Mouse (Mus musculus) ES-E14 (cell line): Measurements from ENCODE around the gene Cdh8. TPM values are rescaled to one million over a fixed set of nuclear protein-coding genes. Genes with fewer than 3 reads are reported as not detected.
A peak's percentile ranks its signal among the peaks of the same experiment; 100 is the strongest.

Experiments
- DNase-seq: peaks from one replicate; pipeline ENCODE4 v3.0.0-alpha.2; 2013; ENCODE audit warnings: low read depth, low spot score
- H3K27ac ChIP-seq: 2 replicates; pipeline ENCODE4 v1.5.1; 2012; ENCODE audit warnings: low read depth, mild to moderate bottlenecking, low read length, moderate library complexity, mixed read lengths; ENCODE audit not compliant: poor library complexity, insufficient read depth, severe bottlenecking
- H3K36me3 ChIP-seq: 2 replicates; pipeline ENCODE4 v1.6.1; 2012; ENCODE audit warnings: mild to moderate bottlenecking, low read length, moderate library complexity, mixed read lengths; ENCODE audit not compliant: control insufficient read depth, poor library complexity, insufficient read depth, severe bottlenecking
- H3K4me1 ChIP-seq, 2 experiments: fragments of 150-350 bp in 1 of 2; sonication (generic) in 1 of 2; 2 replicates each; pipeline ENCODE4 v1.6.1; 2012; ENCODE audit warnings: low read length in 2 of 2, mild to moderate bottlenecking in 1 of 2, mixed read lengths in 1 of 2; ENCODE audit not compliant: control insufficient read depth in 2 of 2, insufficient read depth in 2 of 2, poor library complexity in 1 of 2
- H3K4me3 ChIP-seq, 2 experiments: fragments of 150-350 bp in 1 of 2; sonication (generic) in 1 of 2; 2 replicates each; pipeline ENCODE4 v1.5.1; 2012; ENCODE audit warnings: low read length in 2 of 2, low read depth in 1 of 2, mild to moderate bottlenecking in 1 of 2, mixed read lengths in 1 of 2; ENCODE audit not compliant: insufficient read depth in 1 of 2, poor library complexity in 1 of 2, severe bottlenecking in 1 of 2
- H3K9ac ChIP-seq: 2 replicates; pipeline ENCODE4 v1.6.1; 2012; ENCODE audit warnings: low read depth, mild to moderate bottlenecking, low read length, mixed read lengths; ENCODE audit not compliant: poor library complexity, insufficient read depth, severe bottlenecking
- H3K9me3 ChIP-seq: fragments of 150-350 bp; sonication (generic); 2 replicates; pipeline ENCODE4 v1.6.1; 2012; ENCODE audit warnings: low read depth, mild to moderate bottlenecking, low read length; ENCODE audit not compliant: control insufficient read depth, insufficient read depth
- CHD2 ChIP-seq: IDR thresholded peaks from 2 replicates; pipeline ENCODE4 v1.6.1; 2014; ENCODE audit warnings: mild to moderate bottlenecking, low read depth, low read length, inconsistent platforms
- HCFC1 ChIP-seq: IDR thresholded peaks from 2 replicates; pipeline ENCODE4 v1.6.1; 2012; ENCODE audit warnings: low read length, inconsistent platforms, borderline replicate concordance; ENCODE audit not compliant: insufficient read depth
- MAFK ChIP-seq: IDR thresholded peaks from 2 replicates; pipeline ENCODE4 v1.6.1; 2014; ENCODE audit warnings: mild to moderate bottlenecking, low read depth, low read length, inconsistent platforms; ENCODE audit not compliant: insufficient read depth
- ZC3H11A ChIP-seq: IDR thresholded peaks from 2 replicates; pipeline ENCODE4 v1.6.1; 2012; ENCODE audit warnings: low read depth, mild to moderate bottlenecking, inconsistent platforms, low read length, borderline replicate concordance
- ZNF384 ChIP-seq: IDR thresholded peaks from 2 replicates; pipeline ENCODE4 v1.6.1; 2012; ENCODE audit warnings: low read depth, low read length, inconsistent platforms
- in situ Hi-C, 2 experiments: fragments of 600-800 bp; cut with MboI; formaldehyde crosslinking; loops; one replicate each; pipeline ENCODE4 v1.15.1; 2025; ENCODE audit warnings: low sequenced_read_pairs in 2 of 2, inconsistent platforms in 1 of 2; ENCODE audit not compliant: unreplicated experiment in 2 of 2
- total RNA-seq: library from RNA; depleted of rRNA; stranded (reverse); fragments of 300-350 nt; gene quantifications from 2 replicates; pipeline ENCODE4 v1.2.3, GENCODE M21; 2012

Cdh8 gene
- total RNA-seq, 1 experiment: 0.13 TPM

- Histone ChIP-seq H3K9me3 (no peaks in the 10 kb centered on the region), H3K9ac (no peak overlapping the region), H3K36me3 (no peaks in the 10 kb centered on the region), H3K4me3 (no peak overlapping the region), H3K4me1 (peaks cover 0 to 2% of the 10 kb centered on the region in 2 experiments; a peak in 1 of 4 replicates), H3K27ac (no peak overlapping the region)
- TF ChIP-seq HCFC1 (no peak), MAFK (0 out of 2 replicates have a peak, but pooled peaks have one; percentile 4)
- in situ Hi-C loops: no loop called here
- DNase-seq: no peak
Measured at GRCm38 (mm10) chr8:99393908-99394307, 22.4 kb downstream of the Cdh8 start.

- H3K36me3 ChIP-seq: no peaks in the 10 kb centered on the region
- H3K9ac ChIP-seq: no peak overlapping the region
- DNase-seq: no peak
- no peaks in the 10 kb centered on the region for H3K9me3 ChIP-seq
- no peak overlapping the region for H3K27ac ChIP-seq
- no peaks in the 10 kb centered on the region for H3K4me1 ChIP-seq
- in situ Hi-C loops: no loop called here
- H3K4me3 ChIP-seq: no peak overlapping the region
- no peak for TF ChIP-seq ZC3H11A
- no peak for TF ChIP-seq ZNF384
- TF ChIP-seq HCFC1: no peak
- TF ChIP-seq MAFK: no peak
- no peak for TF ChIP-seq CHD2
Measured at GRCm38 (mm10) chr8:99370104-99370503, 46.2 kb downstream of the Cdh8 start.

- Histone ChIP-seq H3K36me3 (no peaks in the 10 kb centered on the region), H3K4me3 (no peak overlapping the region), H3K27ac (no peak overlapping the region), H3K9me3 (no peaks in the 10 kb centered on the region), H3K4me1 (no peaks in the 10 kb centered on the region), H3K9ac (no peak overlapping the region)
- TF ChIP-seq ZNF384: no peak
- TF ChIP-seq CHD2: no peak
- TF ChIP-seq ZC3H11A: no peak
- no peak for TF ChIP-seq MAFK
- TF ChIP-seq HCFC1: no peak
- in situ Hi-C loops: no loop called here
- DNase-seq: no peak
Measured at GRCm38 (mm10) chr8:99369166-99369565, 47.1 kb downstream of the Cdh8 start.

DNA sequence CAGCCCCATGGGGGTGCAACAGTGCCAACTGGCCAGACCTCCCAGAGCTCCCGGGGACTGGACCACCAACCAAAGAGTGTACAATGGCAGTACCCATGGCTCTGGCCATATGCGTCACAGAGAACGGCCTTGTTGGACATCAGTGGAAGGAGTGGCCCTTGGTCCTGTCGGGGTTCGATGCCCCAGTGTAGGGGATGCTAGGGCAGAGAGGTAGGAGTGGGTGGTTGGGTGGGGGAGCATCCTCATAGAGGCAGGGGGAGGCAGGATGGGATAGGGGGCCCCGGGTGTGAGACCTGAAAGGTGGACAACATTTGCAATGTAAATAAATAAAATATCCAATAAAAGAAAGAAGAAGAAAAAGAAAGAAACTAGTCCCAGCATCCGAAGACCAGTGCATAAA lies 47.8 kb downstream of the Cdh8 start:
- Histone ChIP-seq H3K9me3 (no peaks in the 10 kb centered on the region), H3K4me3 (no peak overlapping the region), H3K4me1 (no peaks in the 10 kb centered on the region), H3K27ac (no peak overlapping the region), H3K9ac (no peak overlapping the region), H3K36me3 (no peaks in the 10 kb centered on the region)
- TF ChIP-seq ZC3H11A (no peak), HCFC1 (no peak), ZNF384 (no peak)
- no peak for DNase-seq
- in situ Hi-C loops: no loop called here

DNA sequence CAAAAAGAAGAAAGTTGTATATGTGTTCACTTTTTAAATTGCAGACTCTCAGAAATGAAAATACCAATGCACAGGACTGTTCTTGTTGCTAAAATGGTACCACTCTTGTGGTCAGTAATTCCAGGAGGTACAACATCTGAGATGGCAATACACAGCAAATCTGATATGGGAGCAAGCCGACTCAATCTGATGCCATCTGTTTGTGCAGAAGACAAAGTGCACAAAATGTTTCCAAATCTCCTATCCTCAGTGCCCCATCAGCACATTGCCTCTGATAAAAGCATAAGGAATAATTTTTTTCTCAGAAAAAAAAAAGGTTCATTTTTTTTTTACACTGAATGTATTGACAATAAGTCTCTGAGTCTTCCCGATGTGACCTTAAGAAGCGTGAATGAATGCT lies 62.3 kb downstream of the Cdh8 start:
- Histone ChIP-seq H3K9ac (no peak overlapping the region), H3K4me3 (no peak overlapping the region), H3K27ac (no peak overlapping the region), H3K36me3 (no peaks in the 10 kb centered on the region), H3K4me1 (no peaks in the 10 kb centered on the region), H3K9me3 (no peaks in the 10 kb centered on the region)
- TF ChIP-seq HCFC1 (no peak), CHD2 (no peak), ZC3H11A (no peak), MAFK (no peak), ZNF384 (no peak)
- in situ Hi-C loops: no loop called here
- no peak for DNase-seq
